Mouse (Mus musculus) cerebellum, adult (tissue): ENCODE results near the gene Myh1.

Experiments
- ATAC-seq: cut with Nextera tagmentation; 2 replicates; pipeline ENCODE4 v1.9.2; 2017; ENCODE audit warnings: mild to moderate bottlenecking, moderate library complexity, mixed read lengths; ENCODE audit not compliant: insufficient number of reproducible peaks, low FRiP score, low TSS enrichment

The Myh1 gene

GRCm38 (mm10) chr11:67229166-67229565, 29.3 kb downstream of the Myh1 start:
- no peak for ATAC-seq

GRCm38 (mm10) chr11:67229946-67230345, 30.1 kb downstream of the Myh1 start:
- ATAC-seq = no peak

- no peak for ATAC-seq
These were observed 35.9 kb downstream of the Myh1 start for GRCm38 (mm10) chr11:67235639-67236358.

GRCm38 (mm10) chr11:67236799-67237198, 36.9 kb downstream of the Myh1 start:
- no peak for ATAC-seq

GRCm38 (mm10) chr11:67237481-67238079, 37.7 kb downstream of the Myh1 start, which contains the start of gene Myh4:
TSS of gene Myh4 (plus strand) at chr11:67238029.
- no peak for ATAC-seq

GRCm38 (mm10) chr11:67241051-67241450, 41.2 kb downstream of the Myh1 start:
- no peak for ATAC-seq

- no peak for ATAC-seq
These were observed 53.8 kb downstream of the Myh1 start for GRCm38 (mm10) chr11:67253691-67254090.

- no peak for ATAC-seq
These were observed 57.2 kb downstream of the Myh1 start for GRCm38 (mm10) chr11:67257048-67257447.

- ATAC-seq = no peak
These were observed 61.1 kb downstream of the Myh1 start for GRCm38 (mm10) chr11:67260956-67261355.
